Mouse (Mus musculus): ENCODE results near the gene Zdhhc7.

- TF ChIP-seq CTCF (conservative IDR thresholded peaks at IDR 0.05; ENCODE audit: low read length) (no peak), POU5F1 (IDR thresholded peaks at IDR 0.05; ENCODE audit: borderline replicate concordance, low read length) (no peak)
These were observed 38.0 kb downstream of the Zdhhc7 start for GRCm38 (mm10) chr8:120063326-120063725.

Measured in E14TG2a.4 (cell line).